Mouse (Mus musculus) right cerebral cortex, adult 18-20 months (tissue): ENCODE measurements around the gene Zfp513.
"Not testable (repeated sequence)": the region's sequence is repeated elsewhere in the genome, so short reads cannot be mapped to it uniquely, and the experiment has no call there.

Experiments
- DNase-seq: peaks from one replicate; pipeline ENCODE4 v3.0.0; 2022; ENCODE audit warnings: mixed read lengths

The Zfp513 gene

DNA sequence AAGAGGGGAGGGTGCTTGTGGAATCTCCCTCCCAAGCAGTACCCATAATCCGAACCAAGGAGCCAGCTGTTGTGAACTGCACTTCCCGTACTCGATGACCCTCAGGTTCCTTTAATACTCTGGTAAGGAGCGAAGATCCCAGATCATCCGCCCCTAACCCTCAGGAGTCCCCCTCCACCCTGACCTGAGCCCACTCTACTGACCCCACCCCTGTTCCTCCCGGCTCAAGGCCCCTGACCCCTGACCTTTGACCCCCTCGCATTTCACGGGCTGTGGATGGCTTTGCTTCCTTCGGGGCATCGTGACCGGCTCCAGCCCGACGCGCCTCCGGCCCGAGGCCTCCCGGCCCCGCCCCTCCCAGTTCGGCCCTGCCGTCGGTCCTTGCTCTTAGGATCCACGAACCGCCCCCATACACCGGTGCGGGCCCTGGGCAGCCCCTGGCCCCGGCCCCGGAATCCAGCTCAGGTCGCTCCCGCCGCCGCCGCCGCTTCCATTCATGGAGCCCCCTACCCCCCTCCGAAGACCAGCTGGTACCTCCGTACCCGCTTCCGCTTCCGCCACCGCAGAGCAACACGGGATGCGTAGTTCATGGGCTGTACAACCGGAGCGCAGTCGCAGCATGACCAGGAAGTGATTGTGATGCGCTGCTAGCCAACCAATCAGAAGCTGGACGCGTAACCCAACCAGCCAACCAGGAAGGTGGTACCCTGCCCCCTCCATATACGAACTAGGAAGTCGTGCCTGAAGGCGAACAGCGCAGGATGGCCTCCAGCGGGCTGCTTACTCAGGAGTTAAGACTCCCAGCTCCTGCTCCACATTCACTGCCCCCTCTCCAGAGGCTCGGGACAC, at the start of gene Zfp513:
Gene Zfp513, minus strand, starts transcription at position 562 of the 849 bp plus-strand sequence.
- peak; percentile 99 for DNase-seq

DNA sequence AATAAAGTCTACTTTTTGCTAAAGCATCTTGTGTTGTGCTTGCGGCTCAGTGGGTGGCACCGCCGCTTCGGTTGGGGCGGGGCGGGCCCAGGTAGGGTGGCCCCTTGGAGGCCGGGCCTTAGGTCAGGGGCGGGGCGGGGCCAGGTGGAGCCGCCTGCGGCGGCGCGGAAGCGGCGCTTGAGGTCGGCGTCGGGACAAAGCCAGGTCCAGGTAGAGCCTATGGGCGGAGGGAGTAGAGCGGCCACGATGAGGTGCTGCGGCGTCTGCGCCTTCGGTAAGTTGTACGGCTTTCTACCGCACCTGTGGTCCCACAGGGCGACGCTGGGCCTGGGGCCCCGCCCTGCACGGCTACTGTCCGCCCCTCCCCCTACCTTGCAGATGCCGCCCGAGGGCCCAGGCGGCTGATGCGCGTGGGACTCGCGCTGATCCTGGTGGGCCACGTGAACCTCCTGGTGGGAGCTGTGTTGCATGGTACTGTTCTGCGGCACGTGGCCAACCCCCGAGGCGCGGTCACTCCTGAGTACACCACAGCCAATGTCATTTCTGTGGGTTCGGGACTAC, 49.5 kb upstream of the Zfp513 start, which contains the start of gene Krtcap3:
Gene Krtcap3, plus strand, starts transcription at position 151 of the 561 bp plus-strand sequence.
- peak; percentile 20 for DNase-seq

DNA sequence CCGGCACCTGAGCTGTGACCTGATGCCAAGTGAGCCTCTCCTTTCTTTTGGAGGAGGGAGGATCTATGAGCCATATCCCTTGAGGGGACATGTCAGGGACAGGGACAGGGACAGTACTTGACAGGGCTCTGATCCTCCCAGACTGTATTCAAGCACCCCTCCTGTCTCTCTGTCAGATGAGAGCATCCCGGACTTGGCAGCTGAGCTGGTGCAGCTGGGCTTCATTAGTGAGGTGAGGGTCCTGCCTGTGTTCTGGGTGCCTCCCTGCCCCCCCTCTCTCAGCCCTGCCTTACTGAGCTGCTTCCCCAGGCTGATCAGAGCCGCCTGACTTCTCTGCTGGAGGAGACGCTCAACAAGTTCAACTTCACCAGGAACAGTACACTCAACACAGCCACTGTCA, 48.6 kb upstream of the Zfp513 start:
- DNase-seq = no peak

DNA sequence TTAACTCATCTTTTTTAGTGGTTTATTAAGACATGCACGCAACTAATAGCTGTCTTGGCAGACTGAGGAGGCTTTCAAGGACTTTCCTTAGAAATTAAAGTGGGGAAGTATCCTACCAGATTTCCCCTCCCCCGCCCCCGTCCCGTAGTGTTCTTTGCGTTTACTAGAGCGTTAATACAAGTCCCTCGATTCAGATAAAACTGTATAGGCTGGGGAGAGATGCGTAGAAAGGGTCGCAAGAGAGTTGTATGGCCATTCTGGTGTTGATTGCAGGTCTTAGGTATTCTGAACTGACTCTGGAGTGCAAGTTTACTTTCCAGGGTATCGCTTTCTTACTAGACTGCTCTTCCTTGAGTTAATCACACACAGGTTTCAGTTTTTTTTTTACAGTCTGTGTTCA, 40.1 kb upstream of the Zfp513 start:
- no peak for DNase-seq

DNA sequence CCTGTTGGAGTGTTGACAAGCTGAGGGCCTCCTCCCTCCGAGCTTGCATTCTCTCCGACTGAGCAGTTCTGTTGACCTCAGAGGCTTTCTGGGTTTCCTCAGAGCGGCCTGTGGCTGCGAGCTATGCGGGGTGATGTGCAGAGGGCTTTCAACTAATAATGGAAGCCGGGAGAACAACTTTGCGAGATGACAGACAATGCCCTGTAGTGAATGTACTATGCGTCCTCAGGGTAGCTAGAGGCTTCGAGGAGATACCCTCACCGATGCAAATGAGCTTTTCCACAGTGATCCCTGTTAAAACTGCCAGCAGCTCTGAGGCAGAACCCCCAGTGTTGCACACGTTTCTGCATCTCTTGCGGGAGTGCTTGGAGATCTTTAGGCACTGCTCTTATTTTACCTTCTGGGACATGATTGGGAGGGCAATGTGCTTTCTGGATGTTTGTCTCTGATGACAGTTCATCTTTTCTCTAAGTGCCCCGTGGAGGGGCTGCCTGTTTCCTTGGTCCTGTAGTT, 39.5 kb upstream of the Zfp513 start:
- DNase-seq = no peak

DNA sequence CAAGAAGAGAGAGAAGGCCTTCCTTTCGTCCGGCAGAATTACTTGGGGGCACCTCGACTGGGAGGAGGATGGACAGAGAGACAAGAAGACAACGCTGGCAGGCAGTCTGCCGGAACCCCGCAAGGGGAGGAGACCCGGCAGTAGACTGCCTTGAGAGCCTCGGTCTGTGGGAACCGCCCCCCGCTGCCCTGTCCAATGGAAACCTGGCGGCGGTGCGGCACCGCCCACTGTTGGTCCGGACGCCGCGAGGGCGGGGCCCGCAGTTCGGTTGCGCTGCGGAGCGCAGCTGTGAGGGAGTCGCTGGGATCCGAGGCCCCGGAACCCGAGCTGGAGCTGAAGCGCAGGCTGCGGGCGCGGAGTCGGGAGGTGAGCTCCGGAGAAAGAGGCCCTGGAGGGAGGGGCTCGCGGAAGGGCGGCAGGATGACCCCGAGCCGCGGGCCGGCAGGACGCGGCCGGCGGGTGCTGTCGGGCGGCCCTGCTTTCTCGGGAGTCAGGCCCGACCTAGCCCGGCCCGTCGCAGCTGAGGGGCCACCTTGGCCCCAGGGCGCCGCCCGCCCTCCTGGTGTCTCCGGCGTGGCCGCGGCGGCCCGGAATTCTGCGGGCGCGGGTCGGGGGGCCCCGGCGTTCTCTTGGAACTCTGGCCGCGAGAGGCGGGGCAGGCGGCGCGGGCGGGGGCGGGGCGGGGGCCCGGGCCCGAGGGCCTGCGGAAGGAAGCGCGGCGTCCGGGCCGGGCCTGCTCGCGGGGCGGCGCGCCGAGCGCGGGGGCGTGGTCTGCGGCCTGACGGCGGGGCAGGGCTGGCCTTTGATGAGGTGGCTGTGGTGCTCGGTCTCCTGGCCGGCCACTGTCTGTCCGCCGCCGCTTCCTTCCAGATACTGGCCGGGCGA, 38.8 kb upstream of the Zfp513 start, which contains the start of the genes Nrbp1 and Gm9970:
Gene Nrbp1, plus strand, starts transcription at position 228 of the 885 bp plus-strand sequence.
Gene Gm9970, minus strand, starts transcription at position 596 of the 885 bp plus-strand sequence.
- peak; percentile 98 for DNase-seq

DNA sequence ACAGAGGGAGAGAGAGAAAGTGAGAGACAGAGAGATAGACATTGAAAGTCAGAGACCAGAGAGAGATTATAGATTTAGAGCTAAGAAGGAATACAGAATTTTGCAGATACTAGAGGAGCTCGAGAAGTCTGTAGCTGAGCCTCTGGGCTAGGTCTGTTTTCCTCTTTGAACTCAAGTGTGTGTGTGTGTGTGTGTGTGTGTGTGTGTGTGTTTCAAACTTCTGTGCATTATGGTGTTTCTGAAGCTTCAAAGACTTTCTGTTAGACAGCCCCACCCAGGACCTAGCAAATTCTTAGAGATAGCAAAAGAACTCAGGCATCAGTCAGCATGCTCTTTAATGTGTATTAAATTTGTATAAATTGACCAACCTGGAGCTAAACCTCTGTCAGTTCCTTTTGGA, 24.5 kb upstream of the Zfp513 start:
- DNase-seq = no peak

DNA sequence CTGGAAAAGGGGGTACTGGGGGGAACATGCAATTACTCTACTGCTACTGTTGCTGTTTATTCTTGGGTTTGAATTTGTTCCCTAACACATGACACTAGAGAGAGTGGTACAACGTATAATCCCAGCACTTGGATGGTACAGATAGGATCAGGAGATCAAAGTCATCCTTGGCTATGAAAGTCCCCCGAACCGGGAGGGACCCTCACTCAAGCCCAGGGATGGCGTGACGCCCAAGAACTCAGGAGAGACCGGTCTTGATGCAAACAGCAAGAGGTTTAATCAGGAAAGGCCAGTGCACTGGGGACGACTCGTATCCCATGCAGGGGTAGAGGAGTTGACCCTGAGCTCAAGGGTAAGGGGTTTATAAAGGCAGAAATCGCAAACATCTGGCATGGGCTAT, 20.6 kb upstream of the Zfp513 start:
- DNase-seq = no peak

DNA sequence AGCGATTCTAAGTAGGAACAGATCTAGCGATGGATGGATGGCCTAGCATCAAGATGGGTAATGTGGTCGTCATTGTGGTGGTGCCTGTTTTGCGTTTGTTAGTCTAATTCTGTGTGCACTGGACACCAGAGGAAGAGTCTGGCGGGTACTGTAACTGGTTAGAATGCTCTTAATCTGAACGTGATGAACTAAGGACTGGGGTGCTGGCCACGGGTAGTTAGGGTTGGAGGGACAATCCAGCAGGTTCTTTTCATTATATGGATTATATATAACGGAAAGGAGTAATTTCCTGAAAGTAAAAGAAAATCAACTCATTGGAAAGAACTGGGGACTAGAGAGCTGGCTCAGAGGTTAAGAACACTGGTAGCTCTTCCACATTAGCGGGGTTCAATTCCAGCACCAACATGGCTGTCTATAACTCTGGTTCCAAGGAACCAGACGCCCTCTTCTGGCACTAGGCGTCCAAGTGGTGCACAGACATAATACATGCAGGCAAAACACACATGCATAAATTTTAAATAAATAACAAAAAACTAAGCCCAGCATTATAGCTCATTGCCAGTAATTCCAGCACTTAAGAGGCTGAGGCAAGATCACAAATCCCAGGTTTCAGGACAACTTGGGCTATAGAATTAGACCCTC, 19.3 kb upstream of the Zfp513 start:
- no peak for DNase-seq

DNA sequence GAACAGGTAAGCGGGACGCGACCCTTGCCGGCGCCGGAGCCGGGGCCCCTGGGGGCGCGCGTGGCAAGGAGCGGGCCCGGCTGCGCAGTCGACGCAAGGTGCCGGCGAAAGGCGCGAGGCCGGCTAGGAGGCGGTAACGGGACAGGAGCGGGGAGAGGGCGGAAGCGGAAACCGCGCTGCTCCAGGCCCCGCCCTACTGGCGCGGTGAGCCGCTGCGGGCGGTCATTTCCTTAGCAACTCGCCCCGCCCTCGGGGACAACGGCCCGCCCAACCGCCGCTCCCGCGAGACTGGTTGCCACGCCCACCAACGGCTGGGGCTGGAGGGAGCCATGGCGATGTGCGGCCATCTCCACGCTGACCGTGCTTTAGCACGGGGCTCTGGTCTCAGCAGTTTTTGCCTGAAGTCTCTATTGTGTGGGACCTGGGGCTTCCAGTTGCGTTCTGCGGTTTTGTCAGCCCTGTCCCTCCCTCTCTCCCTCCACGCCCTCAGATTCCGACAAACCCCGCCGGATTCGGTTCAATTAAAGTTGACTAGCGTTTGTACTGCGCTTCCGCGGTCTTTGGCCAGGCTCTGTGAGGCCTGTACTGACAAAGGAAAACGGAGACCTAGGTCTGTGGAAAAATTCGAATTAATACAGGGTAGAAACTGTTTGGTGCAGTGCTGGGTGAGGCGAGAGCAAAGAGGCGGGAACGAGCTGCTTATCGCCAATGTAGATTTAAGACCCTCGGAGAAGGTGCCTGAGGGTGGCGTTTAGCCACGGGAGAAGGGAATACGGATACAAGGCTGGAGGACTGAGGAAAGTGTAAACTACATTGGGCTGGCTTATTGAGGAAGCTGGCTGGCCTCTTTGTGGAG, 18.6 kb upstream of the Zfp513 start, which contains the start of gene Ppm1g:
Gene Ppm1g, minus strand, starts transcription at position 240 of the 856 bp plus-strand sequence.
- peak; percentile 97 for DNase-seq

DNA sequence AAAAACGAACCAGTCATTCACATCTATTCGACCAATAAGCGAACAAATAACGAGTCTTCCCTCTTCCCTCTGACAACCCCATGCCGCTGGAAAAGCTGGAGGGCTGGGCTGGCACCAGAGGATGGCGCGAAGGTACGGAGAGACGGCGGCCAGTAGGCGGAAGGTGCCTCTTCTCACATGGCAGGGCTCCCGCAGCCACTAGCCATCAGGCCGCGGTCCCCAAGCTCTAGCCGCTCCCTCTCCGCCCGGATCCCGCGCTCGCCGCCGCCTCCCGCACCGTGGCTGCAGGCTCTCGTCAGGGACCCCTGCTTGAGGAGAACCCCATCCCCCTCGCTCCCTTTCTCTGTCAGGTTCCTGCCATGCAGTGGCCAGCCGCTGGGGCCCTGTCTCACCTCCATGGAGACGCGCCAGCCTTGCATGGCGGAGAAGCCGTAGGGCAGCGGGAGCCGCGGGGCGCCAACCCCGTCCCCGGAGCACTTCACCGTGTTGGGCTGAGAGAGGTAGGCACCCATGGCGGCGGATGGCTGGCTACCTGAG, 17.9 kb upstream of the Zfp513 start:
- peak; percentile 49 for DNase-seq

DNA sequence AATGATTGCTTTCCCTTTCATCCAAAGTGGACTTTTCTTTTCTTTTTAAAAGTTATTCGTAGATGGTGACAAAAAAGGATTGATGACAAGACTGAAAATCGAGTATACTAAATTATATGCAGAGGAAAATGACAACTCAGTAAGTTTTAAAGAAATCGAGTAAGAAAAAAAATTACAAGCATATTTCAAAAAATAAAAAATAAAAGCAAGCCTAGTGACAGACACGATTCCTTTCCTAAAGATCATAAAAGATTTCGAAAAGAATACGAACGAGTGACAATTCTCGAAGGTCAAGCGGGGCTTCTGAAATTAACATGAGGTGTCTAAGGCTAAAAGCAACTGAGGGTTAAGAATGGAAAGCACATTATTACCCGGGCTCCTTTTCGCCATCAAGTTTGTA, 17.4 kb upstream of the Zfp513 start:
- no peak for DNase-seq

DNA sequence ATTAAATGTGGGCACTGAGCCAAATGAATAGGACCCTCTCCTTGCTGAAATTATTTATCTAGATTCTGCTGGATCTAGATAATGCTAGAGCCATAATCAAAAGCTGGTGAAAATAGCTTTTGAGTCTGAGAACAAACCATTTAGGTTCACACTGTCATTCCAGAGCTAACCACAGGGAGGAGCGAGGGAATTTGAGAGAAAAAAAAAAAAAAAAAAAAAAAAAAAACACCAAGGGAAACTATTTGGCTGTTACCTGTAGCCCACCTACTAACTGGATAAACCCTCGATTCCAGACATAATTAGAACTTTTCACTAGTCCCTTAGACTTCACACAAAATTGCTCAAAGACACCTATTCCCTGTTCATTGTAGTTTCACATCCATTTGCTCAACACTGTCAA, 17.0 kb upstream of the Zfp513 start:
- DNase-seq = no peak

DNA sequence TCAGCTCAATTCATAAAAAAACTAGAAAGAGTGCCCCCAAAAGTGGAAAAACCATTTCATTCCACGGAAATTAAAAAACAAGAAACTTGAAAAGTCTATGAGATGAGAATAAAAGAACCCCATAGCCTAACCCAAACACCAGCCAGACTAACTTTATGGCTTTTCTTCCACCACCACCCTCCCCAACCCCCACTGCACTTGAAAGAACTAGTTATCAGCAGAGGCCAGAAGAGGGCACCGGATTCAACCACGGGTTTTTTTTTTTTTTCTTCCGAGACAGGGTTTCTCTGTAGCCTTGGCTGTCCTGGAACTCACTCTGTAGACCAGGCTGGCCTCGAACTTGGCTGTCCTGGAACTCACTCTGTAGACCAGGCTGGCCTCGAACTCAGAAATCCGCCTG, 16.2 kb upstream of the Zfp513 start:
- no peak for DNase-seq

DNA sequence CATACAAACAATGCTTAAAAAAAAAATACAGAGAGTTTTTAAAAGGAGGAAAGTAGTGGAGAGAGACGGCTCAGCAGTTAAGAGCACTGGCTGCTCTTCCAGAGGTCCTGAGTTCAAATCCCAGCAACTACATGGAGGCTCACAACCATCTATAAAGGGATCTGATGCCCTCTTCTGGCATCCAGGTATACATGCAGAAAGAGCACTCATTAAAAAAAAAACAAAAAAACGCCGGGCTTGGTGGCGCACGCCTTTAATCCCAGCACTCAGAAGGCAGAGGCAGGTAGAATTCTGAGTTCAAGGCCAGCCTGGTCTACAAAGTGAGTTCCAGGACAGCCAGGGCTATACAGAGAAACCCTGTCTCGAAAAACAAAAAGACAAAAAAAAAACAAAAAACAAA, 14.5 kb upstream of the Zfp513 start:
- DNase-seq = not testable (repeated sequence)

DNA sequence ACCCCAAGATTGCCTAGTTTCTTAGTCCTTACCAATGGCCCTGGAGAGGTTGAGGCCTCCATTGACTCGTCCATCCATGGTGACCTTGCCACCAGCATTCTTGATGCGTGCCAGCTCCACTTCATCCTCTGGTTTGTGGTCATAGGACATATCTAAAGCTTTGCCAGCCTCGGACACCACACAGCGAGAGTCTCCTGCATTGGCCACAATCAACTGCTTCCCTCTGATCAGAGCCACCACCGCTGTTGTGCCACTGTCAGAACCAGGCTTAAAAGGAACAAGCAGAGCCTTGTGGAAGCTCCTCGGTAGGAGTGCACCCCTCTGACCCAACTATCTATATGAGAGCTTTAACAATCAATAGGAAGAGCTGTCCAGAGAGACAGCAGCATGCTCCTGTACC, 2.3 kb upstream of the Zfp513 start:
- DNase-seq = no peak

DNA sequence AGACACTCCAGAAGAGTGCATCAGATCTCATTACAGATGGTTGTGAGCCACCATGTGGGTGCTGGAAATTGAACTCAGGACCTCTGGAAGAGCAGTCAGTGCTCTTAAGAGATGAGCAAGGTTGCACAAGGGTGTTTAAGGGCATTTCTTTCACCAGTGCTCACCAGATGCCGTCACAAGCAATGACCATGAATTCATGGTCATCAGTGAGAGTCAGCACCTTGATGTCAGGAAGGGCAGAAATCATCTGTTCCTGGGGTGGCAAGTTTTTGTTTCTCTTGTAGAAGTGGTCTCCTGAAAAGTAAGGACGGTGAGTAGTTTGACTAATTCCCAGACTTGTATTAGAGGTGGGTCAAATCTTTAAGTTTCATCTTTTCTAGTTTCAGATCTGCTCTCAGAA, 1.8 kb upstream of the Zfp513 start:
- no peak for DNase-seq

DNA sequence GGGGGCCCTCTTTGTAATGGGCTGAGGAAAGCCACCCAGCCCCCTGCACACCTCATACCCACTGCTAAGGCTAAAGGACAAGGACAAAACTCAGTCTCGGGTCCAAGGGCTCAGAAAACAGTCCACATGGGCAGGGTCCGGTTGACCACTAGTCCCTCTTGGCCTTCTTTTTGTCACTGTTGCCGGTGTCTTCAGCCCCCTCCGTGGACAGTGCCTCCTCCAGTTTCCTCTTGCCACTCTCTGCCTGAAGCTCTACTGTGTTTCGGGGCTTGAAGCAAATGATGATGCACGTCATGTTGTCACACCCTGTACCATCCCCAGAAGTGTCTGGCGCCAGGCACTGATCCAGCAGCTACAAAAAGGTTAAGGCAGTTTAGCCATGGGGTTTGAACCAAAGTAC, 830 bp upstream of the Zfp513 start:
- DNase-seq = no peak

DNA sequence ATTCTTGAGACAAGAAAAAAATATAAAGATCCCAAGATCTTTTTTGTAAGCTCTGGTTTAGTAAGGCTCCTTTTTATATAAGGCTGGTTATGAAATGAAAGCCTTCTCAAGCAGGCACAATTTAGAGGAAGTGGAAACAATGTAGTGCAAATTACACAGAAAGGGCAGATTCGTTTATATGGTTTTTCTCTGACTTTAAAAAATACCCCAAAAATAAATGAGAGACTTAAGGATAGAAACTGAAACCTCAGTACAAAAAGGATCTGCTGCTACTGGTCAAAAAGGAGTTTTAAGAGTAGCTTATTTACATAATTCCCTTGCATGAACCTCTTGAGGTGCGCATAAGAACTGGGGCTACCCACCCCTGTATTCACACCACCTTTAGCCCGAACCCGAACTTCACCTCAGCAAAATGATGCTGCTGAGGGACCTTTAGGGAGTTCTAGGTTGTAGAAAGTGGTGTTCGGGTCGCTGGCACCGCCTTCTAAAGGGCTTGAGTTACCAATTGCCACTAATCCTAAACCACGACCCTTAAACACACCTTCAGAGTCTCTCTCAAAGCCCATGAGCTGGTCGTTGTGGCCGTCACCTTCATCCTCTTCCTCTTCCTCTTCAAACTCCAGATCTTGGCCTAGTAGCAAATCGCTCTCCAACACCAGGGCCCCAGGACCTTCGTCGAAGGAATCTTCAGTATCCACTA, 911 bp downstream of the Zfp513 start:
- DNase-seq = no peak

DNA sequence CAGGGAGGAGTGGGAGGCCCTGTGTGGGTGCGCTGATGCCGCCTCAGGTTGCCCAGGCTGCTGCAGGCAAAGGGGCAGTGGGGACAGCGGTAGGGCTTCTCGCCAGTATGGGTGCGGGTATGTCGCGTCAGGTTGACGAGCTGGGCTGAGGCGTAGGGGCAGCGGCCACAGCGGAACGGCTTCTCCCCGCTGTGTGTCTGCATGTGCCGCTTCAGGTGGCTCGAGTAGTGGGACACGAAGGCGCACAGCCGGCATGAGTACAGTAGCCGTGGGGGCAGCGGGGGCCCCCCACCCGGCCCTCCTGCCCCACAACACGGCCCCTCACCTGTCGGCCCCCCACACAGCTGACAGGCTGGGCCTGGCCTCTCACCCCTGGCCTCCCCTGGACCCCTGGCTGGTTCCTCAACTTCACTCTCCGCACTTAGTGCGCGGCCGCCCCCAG, 1.8 kb downstream of the Zfp513 start:
- DNase-seq = no peak
